Mouse (Mus musculus) embryonic facial prominence, embryonic 11.5 days (tissue): ENCODE measurements around the gene Mdm2. TPM values are rescaled to one million over a fixed set of nuclear protein-coding genes. Genes with fewer than 3 reads are reported as not detected.

ENCODE experiments used
- ATAC-seq: fragments of 200-750 bp; cut with Nextera tagmentation; replicated peaks from 2 replicates; pipeline ENCODE4 v1.8.0; 2017; ENCODE audit warnings: low read depth; ENCODE audit not compliant: insufficient number of reproducible peaks, low FRiP score, low TSS enrichment
- DNase-seq: peaks from one replicate; pipeline ENCODE4 v3.0.0-alpha.2; 2015; ENCODE audit warnings: low spot score
- H3K27ac ChIP-seq: fragments of 300-500 bp; sonication (generic); replicated peaks from 2 replicates; pipeline ENCODE4 v1.5.1; 2014; ENCODE audit warnings: mild to moderate bottlenecking, low read depth, low read length, control low read depth
- H3K27me3 ChIP-seq: fragments of 300-500 bp; sonication (generic); 2 replicates; pipeline ENCODE4 v1.6.1; 2014; ENCODE audit warnings: mild to moderate bottlenecking, low read length, moderate library complexity, mixed read lengths; ENCODE audit not compliant: control insufficient read depth, insufficient read depth
- H3K36me3 ChIP-seq: fragments of 300-500 bp; sonication (generic); replicated peaks from 2 replicates; pipeline ENCODE4 v1.6.1; 2014; ENCODE audit warnings: low read depth, mild to moderate bottlenecking, low read length, moderate library complexity, mixed read lengths; ENCODE audit not compliant: control insufficient read depth, insufficient read depth
- H3K4me1 ChIP-seq: fragments of 300-500 bp; sonication (generic); 2 replicates; pipeline ENCODE4 v1.6.1; 2014; ENCODE audit warnings: low read length, mixed read lengths; ENCODE audit not compliant: control insufficient read depth, insufficient read depth
- H3K4me2 ChIP-seq: fragments of 300-500 bp; sonication (generic); 2 replicates; pipeline ENCODE4 v1.6.1; 2014; ENCODE audit warnings: low read depth, mild to moderate bottlenecking, control low read depth, low read length, moderate library complexity
- H3K4me3 ChIP-seq: fragments of 300-500 bp; sonication (generic); 2 replicates; pipeline ENCODE4 v1.5.1; 2014; ENCODE audit warnings: low read depth, low read length, control low read depth
- H3K9ac ChIP-seq: fragments of 300-500 bp; sonication (generic); replicated peaks from 2 replicates; pipeline ENCODE4 v1.6.1; 2014; ENCODE audit warnings: mild to moderate bottlenecking, control low read depth, low read length
- H3K9me3 ChIP-seq: fragments of 300-500 bp; sonication (generic); replicated peaks from 2 replicates; pipeline ENCODE4 v1.6.1; 2016; ENCODE audit warnings: mild to moderate bottlenecking, low read length, inconsistent platforms, mixed read lengths; ENCODE audit not compliant: control insufficient read depth
- WGBS: fragments of 180-500 bp; shearing (Covaris S2); extraction: QIAGEN DNeasy Blood & Tissue Kit; methylation state at CpG from one replicate; pipeline ENCODE4 v1.1.7; 2014; 5-methylcytosine and 5-hydroxymethylcytosine counted together
- polyA plus RNA-seq: library from polyadenylated mRNA; unstranded; fragments of >200 nt; fragmentation: Nextera tagmentation; extraction: Ambion mirVana; gene quantifications from 2 replicates; pipeline ENCODE4 v1.2.1, GENCODE M21; 2014

Mdm2 gene
- polyA plus RNA-seq, 1 experiment from 2014 or later: 47.7 TPM

DNA sequence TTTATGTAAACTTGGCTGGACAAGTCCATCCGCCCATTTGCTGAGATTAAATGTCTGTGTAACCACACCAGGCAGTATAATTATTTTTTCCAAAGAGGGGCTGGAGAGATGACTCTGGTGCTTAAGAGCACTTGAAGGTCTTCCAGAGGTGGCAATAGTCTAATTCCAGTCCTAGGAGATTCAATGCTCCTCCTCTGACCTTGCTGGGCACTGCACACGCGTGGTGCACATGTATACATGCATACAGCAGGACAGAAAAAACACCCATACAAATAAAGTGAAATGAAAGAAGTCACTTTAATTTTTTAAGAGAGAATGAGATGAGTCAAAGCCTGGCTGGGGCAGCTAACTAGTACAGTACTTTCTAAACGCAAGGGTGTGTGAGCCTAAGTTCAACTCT is 10.6 kb downstream of the Mdm2 start:
- Histone ChIP-seq H3K4me1 (no peaks in the 10 kb centered on the region), H3K36me3 (peaks cover 10% of the 10 kb centered on the region), H3K27me3 (no peaks in the 10 kb centered on the region), H3K4me2 (no peak overlapping the region), H3K9ac (no peak overlapping the region), H3K27ac (no peak overlapping the region), H3K9me3 (no peaks in the 10 kb centered on the region), H3K4me3 (no peak overlapping the region)
- DNase-seq (no peak), ATAC-seq (no peak)
- 96% methylated on average over 4 of the region's 4 CpGs for WGBS

DNA sequence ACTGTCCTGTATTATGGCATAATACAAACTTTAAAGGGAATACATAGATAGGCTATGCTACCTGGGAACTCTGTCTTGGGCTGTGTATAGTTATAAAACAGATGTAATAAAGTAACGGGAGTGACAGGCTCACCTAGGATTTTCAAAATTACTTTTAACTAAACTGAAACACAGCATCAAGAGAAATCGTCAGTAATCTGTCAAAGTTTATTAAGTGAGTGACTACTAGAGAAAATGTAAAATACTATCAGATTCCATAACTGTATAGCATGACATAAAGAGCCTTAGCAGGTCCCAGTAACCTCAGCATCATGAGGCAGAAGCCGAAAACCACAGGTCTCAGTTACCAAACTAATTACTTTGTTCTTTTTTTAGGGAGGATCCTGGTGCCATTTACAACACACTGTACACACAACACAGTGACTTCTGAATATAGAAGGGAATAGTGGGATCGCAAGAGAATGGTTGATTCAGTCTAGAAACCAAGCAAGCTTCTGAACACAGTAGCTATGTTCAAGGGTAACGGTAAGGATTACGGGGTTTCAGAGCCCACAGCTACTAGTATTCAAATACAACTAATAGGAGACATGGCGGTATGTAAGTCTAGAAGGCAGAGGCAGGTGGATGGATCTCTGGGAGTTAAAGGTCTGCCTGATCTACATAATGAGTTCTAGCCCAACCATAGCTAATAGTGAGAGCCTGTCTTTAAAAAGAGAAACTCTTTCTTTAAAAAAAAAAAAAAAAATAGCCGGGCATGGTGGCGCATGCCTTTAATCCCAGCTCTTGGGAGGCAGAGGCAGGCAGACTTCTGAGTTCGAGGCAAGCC is 12.0 kb downstream of the Mdm2 start:
- Histone ChIP-seq H3K9me3 (no peaks in the 10 kb centered on the region), H3K4me2 (no peak overlapping the region), H3K4me3 (no peak overlapping the region), H3K36me3 (peaks cover 17% of the 10 kb centered on the region), H3K27me3 (no peaks in the 10 kb centered on the region), H3K27ac (no peak overlapping the region), H3K4me1 (no peaks in the 10 kb centered on the region), H3K9ac (no peak overlapping the region)
- WGBS: 93% methylated on average over 10 of the region's 10 CpGs
- no peak for DNase-seq
- ATAC-seq: no peak

DNA sequence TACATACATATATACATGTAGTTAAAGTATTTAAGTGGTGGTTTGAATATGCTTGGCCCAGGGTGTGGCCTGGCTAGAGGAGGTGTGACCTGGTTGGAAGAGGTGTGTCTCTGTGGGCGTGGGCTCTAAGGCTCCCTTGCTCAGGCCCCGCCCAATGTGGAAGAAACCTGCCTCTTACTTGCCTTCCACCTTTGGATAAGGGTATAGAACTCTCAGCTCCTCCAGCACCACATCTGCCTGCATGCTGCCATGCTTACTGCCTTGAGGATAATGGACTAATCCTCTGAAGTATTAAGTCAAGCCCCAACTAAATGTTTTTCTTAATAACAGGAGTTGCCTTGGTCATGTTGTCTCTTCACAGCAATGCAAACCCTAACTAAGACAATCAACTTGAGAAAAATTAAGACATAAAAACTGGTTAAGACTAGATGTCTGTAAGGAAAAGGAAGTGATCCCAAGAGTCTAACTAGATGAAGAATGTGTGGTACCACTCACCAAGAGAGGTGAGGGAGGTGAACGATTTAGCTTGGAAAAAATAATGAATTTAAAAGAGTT is 12.9 kb downstream of the Mdm2 start:
- H3K4me1 ChIP-seq: no peaks in the 10 kb centered on the region
- H3K4me3 ChIP-seq: no peak overlapping the region
- H3K9me3 ChIP-seq: no peaks in the 10 kb centered on the region
- H3K4me2 ChIP-seq: no peak overlapping the region
- peaks cover 20% of the 10 kb centered on the region for H3K36me3 ChIP-seq
- no peak overlapping the region for H3K27ac ChIP-seq
- no peak for DNase-seq
- H3K9ac ChIP-seq: no peak overlapping the region
- 0 out of 2 replicates have a peak, but pooled peaks have one; percentile 23 for ATAC-seq
- no peaks in the 10 kb centered on the region for H3K27me3 ChIP-seq
- 93% methylated on average over 3 of the region's 3 CpGs for WGBS

DNA sequence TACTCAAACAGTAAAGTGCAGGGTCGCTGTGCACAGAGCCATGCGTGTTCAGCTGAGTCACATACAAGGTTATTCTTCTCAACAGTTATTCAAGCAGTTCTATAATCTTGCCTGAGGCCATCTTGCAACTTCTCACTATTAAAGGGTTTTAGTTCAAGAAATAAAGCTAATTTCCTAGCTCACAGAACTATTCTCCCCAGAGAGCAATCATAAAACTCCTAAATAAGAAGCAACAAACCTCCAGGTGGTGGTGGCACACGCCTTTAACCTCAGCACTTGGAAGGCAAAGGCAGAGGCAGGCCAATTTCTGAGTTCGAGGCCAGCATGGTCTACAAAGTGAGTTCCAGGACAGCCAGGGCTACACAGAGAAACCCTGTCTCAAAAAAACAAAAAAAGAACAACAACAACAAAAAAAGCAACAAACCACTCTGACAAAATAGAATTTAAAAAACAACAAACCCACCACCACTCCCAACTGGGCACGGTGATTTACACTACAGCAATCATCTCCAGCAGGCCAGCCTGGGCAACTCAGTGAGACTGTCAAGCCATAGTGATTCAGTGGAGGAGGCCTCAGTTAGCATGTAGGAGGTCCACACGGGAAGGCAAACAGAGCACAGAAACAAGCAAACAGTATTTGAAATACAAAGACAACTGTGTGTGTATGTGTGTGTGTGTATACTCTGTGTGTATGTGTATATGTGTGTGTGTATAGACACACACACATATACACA is 13.6 kb downstream of the Mdm2 start:
- no peak for ATAC-seq

DNA sequence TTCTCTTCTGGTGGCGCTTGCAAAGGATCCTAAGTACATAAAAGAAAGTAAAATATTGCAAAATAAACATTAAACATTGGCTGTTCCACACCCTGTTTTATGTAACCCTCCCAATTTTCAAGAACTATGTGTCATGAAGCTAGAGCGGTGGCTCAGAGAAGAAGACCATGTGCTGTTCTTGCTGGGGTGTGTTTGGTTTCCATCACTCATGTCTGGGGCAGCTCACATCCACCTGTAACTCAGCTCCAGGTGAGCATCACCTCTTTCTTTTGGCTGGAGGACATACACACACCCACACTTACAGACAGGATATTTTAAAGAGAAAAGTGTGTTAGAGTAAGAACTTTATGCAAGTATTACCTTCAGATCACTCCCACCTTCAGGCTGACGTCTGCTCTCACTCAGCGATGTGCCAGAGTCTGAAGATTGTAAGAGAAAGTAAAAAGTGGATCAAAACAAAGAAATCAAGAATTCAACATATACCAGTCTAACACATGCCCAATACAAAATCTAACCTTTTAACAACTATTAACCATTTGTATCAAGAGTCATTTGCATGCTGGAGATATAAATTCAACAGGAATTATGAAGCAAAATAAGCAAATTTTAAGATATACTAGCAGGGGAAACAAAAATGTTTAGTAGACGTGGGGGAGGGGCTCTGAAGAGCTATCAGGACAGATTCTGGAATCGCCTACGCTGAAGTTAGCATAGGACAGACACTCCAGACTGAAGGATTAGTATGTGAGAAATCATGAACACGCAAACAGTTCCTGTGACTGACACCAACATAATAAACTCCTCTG is 14.3 kb downstream of the Mdm2 start:
- H3K36me3 ChIP-seq: peaks cover 19% of the 10 kb centered on the region
- DNase-seq (no peak), ATAC-seq (no peak)
- H3K4me3 ChIP-seq: no peak overlapping the region
- H3K9me3 ChIP-seq: no peaks in the 10 kb centered on the region
- H3K4me2 ChIP-seq: no peak overlapping the region
- H3K9ac ChIP-seq: no peak overlapping the region
- 92% methylated on average over 8 of the region's 8 CpGs for WGBS
- H3K4me1 ChIP-seq: no peaks in the 10 kb centered on the region
- no peak overlapping the region for H3K27ac ChIP-seq
- H3K27me3 ChIP-seq: no peaks in the 10 kb centered on the region

More for the DNA sequence above, 13.6 kb downstream of the Mdm2 start:
- H3K36me3 ChIP-seq: peaks cover 24% of the 10 kb centered on the region
- no peaks in the 10 kb centered on the region for H3K4me1 ChIP-seq
- WGBS: 94% methylated on average over 6 of the region's 6 CpGs
- H3K9me3 ChIP-seq: no peaks in the 10 kb centered on the region
- no peak for DNase-seq
- no peak overlapping the region for H3K4me2 ChIP-seq
- H3K27me3 ChIP-seq: no peaks in the 10 kb centered on the region
- H3K27ac ChIP-seq: no peak overlapping the region
- H3K9ac ChIP-seq: no peak overlapping the region
- H3K4me3 ChIP-seq: no peak overlapping the region

DNA sequence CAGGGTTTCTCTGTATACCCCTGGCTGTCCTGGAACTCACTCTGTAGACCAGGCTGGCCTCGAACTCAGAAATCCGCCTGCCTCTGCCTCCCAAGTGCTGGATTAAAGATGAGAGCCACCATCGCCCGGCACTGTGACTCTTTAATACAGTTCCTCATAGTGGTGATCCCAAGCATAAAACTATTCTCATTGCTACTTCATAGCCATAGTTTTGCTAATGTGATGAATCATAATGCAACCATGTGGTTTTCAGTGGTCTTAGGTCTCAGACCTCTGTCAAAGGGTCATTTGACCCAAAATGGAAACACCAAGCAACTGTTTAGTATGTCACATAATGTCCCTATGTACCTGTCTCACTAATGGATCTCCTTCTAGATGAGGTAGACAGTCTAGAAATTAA is 15.0 kb downstream of the Mdm2 start:
- ATAC-seq (no peak), DNase-seq (no peak)
- H3K4me3 ChIP-seq: no peak overlapping the region
- H3K4me1 ChIP-seq: no peaks in the 10 kb centered on the region
- H3K4me2 ChIP-seq: no peak overlapping the region
- no peaks in the 10 kb centered on the region for H3K9me3 ChIP-seq
- H3K27ac ChIP-seq: no peak overlapping the region
- no peak overlapping the region for H3K9ac ChIP-seq
- H3K36me3 ChIP-seq: peaks cover 19% of the 10 kb centered on the region
- H3K27me3 ChIP-seq: no peaks in the 10 kb centered on the region
- 92% methylated on average over 4 of the region's 4 CpGs for WGBS

DNA sequence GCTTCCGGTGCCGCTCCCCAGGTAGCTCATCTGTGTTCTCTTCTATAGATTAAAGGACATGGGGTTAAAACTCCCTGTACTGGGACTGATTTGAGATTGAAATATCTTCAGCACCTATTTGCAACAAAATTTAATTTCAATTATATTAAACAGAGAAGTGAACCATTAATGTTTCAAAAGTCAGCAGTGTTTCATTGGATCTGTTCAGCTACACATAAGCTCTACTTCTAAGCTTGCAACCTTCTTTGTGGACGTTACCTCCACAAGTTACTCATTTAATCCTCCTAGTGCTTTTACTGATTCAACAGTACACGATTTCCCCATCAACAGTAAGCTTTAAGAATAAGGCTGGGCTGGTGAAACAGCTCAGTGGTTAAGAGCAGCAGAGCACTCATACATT is 15.5 kb downstream of the Mdm2 start:
- H3K4me1 ChIP-seq: no peaks in the 10 kb centered on the region
- no peaks in the 10 kb centered on the region for H3K9me3 ChIP-seq
- H3K27me3 ChIP-seq: no peaks in the 10 kb centered on the region
- no peak overlapping the region for H3K4me3 ChIP-seq
- no peak overlapping the region for H3K27ac ChIP-seq
- ATAC-seq: no peak
- peaks cover 19% of the 10 kb centered on the region for H3K36me3 ChIP-seq
- H3K4me2 ChIP-seq: no peak overlapping the region
- H3K9ac ChIP-seq: no peak overlapping the region
- no peak for DNase-seq
- 92% methylated on average over 4 of the region's 4 CpGs for WGBS
